Mouse (Mus musculus) heart, adult 9 months (tissue): Measurements from ENCODE around the gene Ap1g2.
A peak's percentile ranks its signal among the peaks of the same experiment; 100 is the strongest.

Experiments used
- DNase-seq, 2 experiments: peaks; one replicate each; pipeline ENCODE4 v3.0.0; 2022; ENCODE audit warnings: low spot score in 2 of 2

Gene Ap1g2

GRCm38 (mm10) chr14:55113975-55114645 is 7.7 kb upstream of the Ap1g2 start:
- no peak for DNase-seq

GRCm38 (mm10) chr14:55113351-55113974 is 7.1 kb upstream of the Ap1g2 start:
- no peak for DNase-seq

GRCm38 (mm10) chr14:55111720-55112119 is 5.3 kb upstream of the Ap1g2 start:
- DNase-seq: no peak

GRCm38 (mm10) chr14:55110076-55110475 is 3.7 kb upstream of the Ap1g2 start:
- DNase-seq: no peak

GRCm38 (mm10) chr14:55109048-55109873 is 2.9 kb upstream of the Ap1g2 start:
- no peak for DNase-seq

GRCm38 (mm10) chr14:55108202-55108870 is 1.9 kb upstream of the Ap1g2 start:
- no peak for DNase-seq

GRCm38 (mm10) chr14:55106990-55107389 is 597 bp upstream of the Ap1g2 start:
- no peak for DNase-seq

- DNase-seq: no peak
Measured at GRCm38 (mm10) chr14:55105386-55105785, 1.0 kb downstream of the Ap1g2 start.

- no peak for DNase-seq
Measured at GRCm38 (mm10) chr14:55104365-55104764, 2.0 kb downstream of the Ap1g2 start.

GRCm38 (mm10) chr14:55102253-55102785 is 4.1 kb downstream of the Ap1g2 start:
- DNase-seq: no peak

GRCm38 (mm10) chr14:55101592-55101991 is 4.8 kb downstream of the Ap1g2 start:
- DNase-seq: no peak

GRCm38 (mm10) chr14:55098067-55098466 is 8.3 kb downstream of the Ap1g2 start:
- no peak for DNase-seq

GRCm38 (mm10) chr14:55097646-55098045 is 8.7 kb downstream of the Ap1g2 start:
- DNase-seq: no peak

GRCm38 (mm10) chr14:55096573-55097087 is 9.8 kb downstream of the Ap1g2 start:
- DNase-seq: no peak

- DNase-seq: no peak
Measured at GRCm38 (mm10) chr14:55095671-55096070, 10.7 kb downstream of the Ap1g2 start.

GRCm38 (mm10) chr14:55095263-55095662 is 11.1 kb downstream of the Ap1g2 start:
- DNase-seq: no peak

- DNase-seq: peak; percentile 77 to 78
Measured at GRCm38 (mm10) chr14:55094704-55095231, 11.6 kb downstream of the Ap1g2 start, which contains the start of gene Thtpa. Gene Thtpa (plus strand): TSS chr14:55094784.

GRCm38 (mm10) chr14:55093927-55094326 is 12.5 kb downstream of the Ap1g2 start:
- no peak for DNase-seq

- peak; percentile 91 for DNase-seq
Measured at GRCm38 (mm10) chr14:55092011-55092577, 14.3 kb downstream of the Ap1g2 start, which contains the start of gene Zfhx2. Gene Zfhx2 (minus strand): TSS chr14:55092324.

GRCm38 (mm10) chr14:55091209-55091865 is 15.1 kb downstream of the Ap1g2 start:
- DNase-seq: no peak
